ENCODE assay signal across 17 mouse cellular contexts in genomic region chr2:92782621-92783020, GRCm38 (mm10).
"Had no signal": no experiment of that assay in that cellular context is flagged by ENCODE, and none has a peak within 500 bp of the region (broad histone marks: within the 10 kb centered on the region; RNA-seq: fewer than 3 reads in every experiment).

No protein-coding gene starts in this region.

- H3K4me1 ChIP-seq: lung, embryonic 15.5 days; midbrain, embryonic 15.5 days; neural tube, embryonic 12.5 days; stomach, embryonic 15.5 days had no signal

- DNase-seq: lung, adult 2 months; lung, postnatal 14 days; lung, postnatal 36 days; right cerebral cortex, postnatal 14 days; thymus, adult 2 months; thymus, postnatal 25 days; thymus, postnatal 4 days had no signal

- H3K4me3 ChIP-seq: lung, embryonic 15.5 days; megakaryocyte, embryonic 14.5 days; midbrain, embryonic 13.5 days; midbrain, embryonic 15.5 days; neural tube, embryonic 12.5 days; stomach, embryonic 15.5 days had no signal

- ATAC-seq: lung, postnatal 0 days; midbrain, embryonic 13.5 days; midbrain, embryonic 15.5 days had no signal

- H3K27me3 ChIP-seq: lung, embryonic 15.5 days; midbrain, embryonic 13.5 days; midbrain, embryonic 15.5 days; neural tube, embryonic 12.5 days; stomach, embryonic 15.5 days had no signal

- H3K4me2 ChIP-seq: lung, embryonic 15.5 days; midbrain, embryonic 11.5 days; midbrain, embryonic 13.5 days; midbrain, embryonic 15.5 days; neural tube, embryonic 12.5 days; stomach, embryonic 15.5 days had no signal

- H3K9me3 ChIP-seq: lung, embryonic 15.5 days; megakaryocyte, embryonic 14.5 days; midbrain, embryonic 13.5 days; midbrain, embryonic 15.5 days; neural tube, embryonic 12.5 days; stomach, embryonic 15.5 days had no signal

- H3K36me3 ChIP-seq: lung, embryonic 15.5 days; midbrain, embryonic 13.5 days; midbrain, embryonic 15.5 days; neural tube, embryonic 12.5 days; stomach, embryonic 15.5 days had no signal

- H3K9ac ChIP-seq: lung, embryonic 15.5 days; midbrain, embryonic 13.5 days; midbrain, embryonic 15.5 days; neural tube, embryonic 12.5 days; stomach, embryonic 15.5 days had no signal

- H3K27ac ChIP-seq: lung, embryonic 15.5 days; macrophage; midbrain, embryonic 13.5 days; midbrain, embryonic 15.5 days; neural tube, embryonic 12.5 days; stomach, embryonic 15.5 days; stomach, postnatal 0 days had no signal
